Mouse (Mus musculus) embryonic facial prominence, embryonic 12.5 days (tissue): ENCODE data around the gene Mb21d2. TPM values are rescaled to one million over a fixed set of nuclear protein-coding genes. Genes with fewer than 3 reads are reported as not detected.

ENCODE experiments used
- ATAC-seq: fragments of 200-750 bp; cut with Nextera tagmentation; 2 replicates; pipeline ENCODE4 v1.8.0; 2017; ENCODE audit not compliant: insufficient number of reproducible peaks, insufficient read depth, low FRiP score, low TSS enrichment
- H3K27ac ChIP-seq: fragments of 300-500 bp; sonication (generic); 2 replicates; pipeline ENCODE4 v1.5.1; 2016; ENCODE audit warnings: mild to moderate bottlenecking
- H3K27me3 ChIP-seq: fragments of 300-500 bp; sonication (generic); 2 replicates; pipeline ENCODE4 v1.6.1; 2016; ENCODE audit warnings: mild to moderate bottlenecking, moderate library complexity
- H3K36me3 ChIP-seq: fragments of 300-500 bp; sonication (generic); 2 replicates; pipeline ENCODE4 v1.6.1; 2016; ENCODE audit warnings: mild to moderate bottlenecking
- H3K4me1 ChIP-seq: fragments of 300-500 bp; sonication (generic); 2 replicates; pipeline ENCODE4 v1.6.1; 2016
- H3K4me2 ChIP-seq: fragments of 300-500 bp; sonication (generic); replicated peaks from 2 replicates; pipeline ENCODE4 v1.6.1; 2016; ENCODE audit warnings: mild to moderate bottlenecking, moderate library complexity
- H3K4me3 ChIP-seq: fragments of 300-500 bp; sonication (generic); 2 replicates; pipeline ENCODE4 v1.5.1; 2016; ENCODE audit warnings: mild to moderate bottlenecking
- H3K9ac ChIP-seq: fragments of 300-500 bp; sonication (generic); 2 replicates; pipeline ENCODE4 v1.6.1; 2016; ENCODE audit warnings: mild to moderate bottlenecking, moderate library complexity
- H3K9me3 ChIP-seq: fragments of 300-500 bp; sonication (generic); 2 replicates; pipeline ENCODE4 v1.6.1; 2016; ENCODE audit warnings: mild to moderate bottlenecking, moderate library complexity
- WGBS: fragments of 180-500 bp; shearing (Covaris S2); methylation state at CpG from one replicate; pipeline ENCODE4 v1.1.7; 2016; 5-methylcytosine and 5-hydroxymethylcytosine counted together
- polyA plus RNA-seq: library from polyadenylated mRNA; unstranded; fragments of >200 nt; fragmentation: Nextera tagmentation; extraction: Ambion mirVana; gene quantifications from 2 replicates; pipeline ENCODE4 v1.2.1, GENCODE M21; 2016

Gene Mb21d2
- polyA plus RNA-seq, 1 experiment from 2014 or later = 10.4 TPM

DNA sequence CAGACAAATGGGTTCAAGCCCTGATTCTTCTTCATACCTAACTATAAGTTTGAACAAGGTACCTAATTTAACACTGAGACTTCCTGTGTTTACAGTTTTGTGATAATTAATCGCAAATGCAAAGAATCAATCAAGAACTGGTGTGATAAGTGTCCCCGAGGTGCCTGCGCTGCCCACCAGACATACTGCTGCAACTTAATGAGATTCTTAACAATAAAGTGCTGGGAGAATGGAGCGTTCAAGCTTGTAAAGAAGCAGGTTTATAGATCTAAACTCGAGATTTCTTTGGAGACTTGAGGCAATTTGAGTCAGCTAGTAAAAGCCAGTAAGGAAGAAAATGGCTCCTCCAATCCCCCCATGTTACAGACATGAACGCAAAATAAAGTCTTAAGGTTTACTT lies 107.7 kb downstream of the Mb21d2 start:
- H3K36me3 ChIP-seq = 0 out of 2 replicates have a peak, but pooled peaks cover 6% of the 10 kb centered on the region
- H3K4me2 ChIP-seq = no peak overlapping the region
- no peak overlapping the region for H3K9ac ChIP-seq
- no peaks in the 10 kb centered on the region for H3K27me3 ChIP-seq
- H3K27ac ChIP-seq = no peak overlapping the region
- ATAC-seq = no peak
- no peak overlapping the region for H3K4me3 ChIP-seq
- no peaks in the 10 kb centered on the region for H3K9me3 ChIP-seq
- WGBS = 87% methylated on average over 6 of the region's 6 CpGs
- H3K4me1 ChIP-seq = no peaks in the 10 kb centered on the region

DNA sequence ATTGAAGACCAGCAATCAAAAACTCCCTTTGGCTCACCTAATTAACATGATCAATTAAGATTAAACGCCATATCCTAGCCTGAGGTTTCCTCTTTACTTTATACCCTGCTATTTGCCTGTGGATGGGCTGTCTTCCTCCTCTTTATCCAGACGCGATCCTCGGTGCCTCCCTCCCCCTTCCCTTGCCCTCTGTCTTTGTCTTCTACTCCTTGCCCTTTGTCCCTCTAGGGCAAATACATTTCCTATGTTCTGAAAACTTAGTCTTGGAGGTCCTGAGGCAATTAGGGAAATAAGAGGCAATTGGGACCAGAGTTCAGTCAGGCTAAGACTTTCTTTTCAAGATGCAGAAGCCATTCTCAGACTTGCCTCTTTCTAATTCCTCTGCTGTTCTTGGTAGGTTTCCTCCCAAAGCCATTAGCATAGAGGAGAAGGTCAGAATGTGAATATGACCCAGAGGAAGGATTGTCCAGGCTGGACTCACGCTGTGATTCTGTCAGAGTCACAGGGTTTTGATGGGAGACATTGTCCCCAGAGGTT lies 110.7 kb downstream of the Mb21d2 start:
- 21% methylated on average over 5 of the region's 5 CpGs for WGBS
- H3K9ac ChIP-seq = no peak overlapping the region
- H3K4me2 ChIP-seq = no peak overlapping the region
- H3K27me3 ChIP-seq = no peaks in the 10 kb centered on the region
- no peaks in the 10 kb centered on the region for H3K4me1 ChIP-seq
- no peaks in the 10 kb centered on the region for H3K9me3 ChIP-seq
- ATAC-seq = no peak
- no peak overlapping the region for H3K4me3 ChIP-seq
- H3K36me3 ChIP-seq = no peaks in the 10 kb centered on the region
- no peak overlapping the region for H3K27ac ChIP-seq

DNA sequence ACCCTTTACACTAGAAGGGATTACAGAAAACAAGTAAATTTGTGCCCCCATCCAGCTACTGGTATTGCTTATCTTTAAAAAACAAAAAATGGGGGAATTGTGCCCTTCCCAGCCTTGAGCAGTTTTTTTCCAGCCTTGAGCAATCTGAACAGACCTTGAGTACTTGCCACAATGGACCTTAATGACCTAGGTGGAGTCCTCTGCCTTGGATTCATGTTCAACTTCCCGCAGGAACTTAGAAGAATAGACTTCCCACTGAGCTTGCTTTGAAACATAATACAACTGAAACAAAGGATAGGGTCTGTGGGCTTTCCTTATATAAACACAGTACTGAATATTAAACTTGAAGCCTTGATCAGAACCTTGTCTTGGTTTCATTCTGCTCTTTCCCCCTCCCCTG lies 116.2 kb downstream of the Mb21d2 start:
- H3K9me3 ChIP-seq = no peaks in the 10 kb centered on the region
- ATAC-seq = no peak
- no peak overlapping the region for H3K9ac ChIP-seq
- no peak overlapping the region for H3K27ac ChIP-seq
- WGBS = 81% methylated on average over 1 of the region's 1 CpGs
- H3K27me3 ChIP-seq = no peaks in the 10 kb centered on the region
- H3K4me1 ChIP-seq = no peaks in the 10 kb centered on the region
- no peak overlapping the region for H3K4me3 ChIP-seq
- H3K36me3 ChIP-seq = no peaks in the 10 kb centered on the region
- no peak overlapping the region for H3K4me2 ChIP-seq

DNA sequence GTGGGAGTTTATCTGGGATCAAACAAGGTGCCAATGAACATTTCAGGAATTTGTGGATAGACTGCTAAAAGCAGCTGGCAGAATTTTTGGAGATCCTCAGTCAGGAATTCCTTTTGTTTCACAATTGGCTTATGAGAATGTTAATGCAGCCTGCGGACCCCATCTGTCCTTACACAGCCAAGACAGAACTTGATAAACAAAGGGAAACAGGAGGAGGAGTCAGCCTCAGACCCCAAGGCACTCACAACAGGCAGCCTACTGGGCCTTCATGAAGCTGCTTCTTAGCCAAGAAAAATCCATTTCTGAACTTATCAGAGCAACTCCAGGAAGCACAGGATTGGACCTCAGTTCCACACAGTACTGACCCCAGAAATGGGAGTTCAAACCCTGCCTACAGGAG lies 120.4 kb downstream of the Mb21d2 start:
- Histone ChIP-seq H3K9ac (no peak overlapping the region), H3K27ac (no peak overlapping the region), H3K4me3 (no peak overlapping the region), H3K9me3 (no peaks in the 10 kb centered on the region), H3K4me1 (no peaks in the 10 kb centered on the region), H3K36me3 (no peaks in the 10 kb centered on the region), H3K4me2 (no peak overlapping the region), H3K27me3 (no peaks in the 10 kb centered on the region)
- no peak for ATAC-seq
- WGBS = 18% methylated on average over 1 of the region's 1 CpGs

DNA sequence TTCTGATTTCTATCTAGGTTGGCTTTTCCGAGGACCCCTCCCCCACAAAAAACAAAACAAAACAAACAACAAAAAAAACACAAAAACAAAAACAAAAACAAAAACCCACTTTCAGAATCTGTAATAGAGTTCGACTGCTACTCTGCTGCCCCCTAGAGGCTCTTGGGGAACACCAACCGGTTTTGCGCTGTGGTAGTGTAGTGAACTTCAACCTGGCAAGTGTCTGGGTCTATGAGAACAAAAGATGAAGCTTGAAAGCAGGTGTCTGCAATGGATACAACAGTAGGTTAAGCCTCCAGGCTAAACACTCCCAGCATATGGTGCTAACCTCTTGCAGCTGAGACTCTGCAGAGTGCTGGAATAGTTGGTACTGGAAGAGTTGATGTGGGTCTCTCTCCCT lies 136.4 kb downstream of the Mb21d2 start:
- H3K9ac ChIP-seq = no peak overlapping the region
- no peak for ATAC-seq

More for the DNA sequence above, 136.4 kb downstream of the Mb21d2 start:
- no peak overlapping the region for H3K27ac ChIP-seq
- H3K4me3 ChIP-seq = no peak overlapping the region
- 6% methylated on average over 4 of the region's 4 CpGs for WGBS
- H3K4me2 ChIP-seq = no peak overlapping the region
- no peaks in the 10 kb centered on the region for H3K4me1 ChIP-seq
- no peaks in the 10 kb centered on the region for H3K36me3 ChIP-seq
- H3K27me3 ChIP-seq = no peaks in the 10 kb centered on the region
- no peaks in the 10 kb centered on the region for H3K9me3 ChIP-seq

Other genes starting within 250 kb of the Mb21d2 start
- gene Fgf12, start 176.6 kb downstream of the Mb21d2 start, polyA plus RNA-seq = 5.7 and 6.6 TPM in 2 replicates